Mouse (Mus musculus) neural tube, embryonic 13.5 days (tissue): ENCODE data around the gene Eml3. TPM values are rescaled to one million over a fixed set of nuclear protein-coding genes. Genes with fewer than 3 reads are reported as not detected.

Experiments
- ATAC-seq: fragments of 200-750 bp; cut with Nextera tagmentation; 2 replicates; pipeline ENCODE4 v1.8.0; 2017; ENCODE audit warnings: low read depth, mild to moderate bottlenecking, moderate TSS enrichment, moderate library complexity
- H3K27ac ChIP-seq: fragments of 300-500 bp; sonication (generic); replicated peaks from 2 replicates; pipeline ENCODE4 v1.5.1; 2015; ENCODE audit warnings: moderate library complexity, mild to moderate bottlenecking, inconsistent platforms
- H3K27me3 ChIP-seq: fragments of 300-500 bp; sonication (generic); 2 replicates; pipeline ENCODE4 v1.6.1; 2015; ENCODE audit warnings: mild to moderate bottlenecking, inconsistent platforms
- H3K36me3 ChIP-seq: fragments of 300-500 bp; sonication (generic); 2 replicates; pipeline ENCODE4 v1.6.1; 2015; ENCODE audit warnings: mild to moderate bottlenecking, inconsistent platforms
- H3K4me1 ChIP-seq: fragments of 300-500 bp; sonication (generic); replicated peaks from 2 replicates; pipeline ENCODE4 v1.6.1; 2015; ENCODE audit warnings: inconsistent platforms
- H3K4me2 ChIP-seq: fragments of 300-500 bp; sonication (generic); 2 replicates; pipeline ENCODE4 v1.6.1; 2015; ENCODE audit warnings: inconsistent platforms, mild to moderate bottlenecking, moderate library complexity
- H3K4me3 ChIP-seq: fragments of 300-500 bp; sonication (generic); 2 replicates; pipeline ENCODE4 v1.5.1; 2015; ENCODE audit warnings: mild to moderate bottlenecking, inconsistent platforms
- H3K9ac ChIP-seq: fragments of 300-500 bp; sonication (generic); 2 replicates; pipeline ENCODE4 v1.6.1; 2015; ENCODE audit warnings: moderate library complexity, mild to moderate bottlenecking, inconsistent platforms
- H3K9me3 ChIP-seq: fragments of 300-500 bp; sonication (generic); 2 replicates; pipeline ENCODE4 v1.6.1; 2016; ENCODE audit warnings: inconsistent platforms
- WGBS: fragments of 180-500 bp; shearing (Covaris S2); methylation state at CpG from one replicate; pipeline ENCODE4 v1.1.7; 2015; 5-methylcytosine and 5-hydroxymethylcytosine counted together
- polyA plus RNA-seq: library from polyadenylated mRNA; unstranded; fragments of >200 nt; fragmentation: Nextera tagmentation; extraction: Ambion mirVana; gene quantifications from 2 replicates; pipeline ENCODE4 v1.2.1, GENCODE M21; 2015

The Eml3 gene
- polyA plus RNA-seq, 1 experiment from 2014 or later = 11.8 TPM

- Histone ChIP-seq H3K9me3 (no peaks in the 10 kb centered on the region), H3K27me3 (peaks cover 5% of the 10 kb centered on the region), H3K27ac (peak overlapping the region; percentile 72), H3K4me3 (no peak overlapping the region), H3K4me2 (no peak overlapping the region), H3K4me1 (peaks cover 56% of the 10 kb centered on the region), H3K36me3 (peaks cover 35% of the 10 kb centered on the region), H3K9ac (no peak overlapping the region)
- no peak for ATAC-seq
- 41% methylated on average over 5 of the region's 5 CpGs for WGBS
Measured at GRCm38 (mm10) chr19:8982303-8983149, 53.2 kb downstream of the Eml3 start.

DNA sequence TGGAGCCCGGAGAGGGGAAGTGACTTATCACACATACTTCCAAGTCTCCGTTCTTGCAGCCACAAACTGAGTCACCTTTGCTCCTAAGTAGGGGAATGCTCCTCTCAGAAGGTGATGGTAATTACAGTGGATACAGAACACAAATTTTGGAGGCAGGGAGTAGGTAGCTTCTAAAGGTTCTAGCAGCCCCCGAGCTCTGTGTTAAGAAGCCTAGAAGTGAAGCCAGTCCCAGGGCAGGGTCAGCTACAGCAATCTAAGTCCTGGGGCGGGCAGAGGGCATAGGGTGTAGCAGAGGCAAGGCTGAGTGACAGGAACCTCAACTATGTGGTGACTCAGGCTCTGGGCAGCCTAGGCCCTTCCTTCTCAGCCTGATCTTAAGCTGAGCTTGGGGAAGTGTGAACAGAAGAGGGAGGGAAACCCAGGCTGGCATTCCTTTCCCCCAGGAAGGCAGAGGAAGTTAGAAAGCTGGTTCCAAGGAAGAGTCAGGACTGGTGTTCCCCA, 53.8 kb downstream of the Eml3 start:
- peaks cover 29% of the 10 kb centered on the region for H3K36me3 ChIP-seq
- H3K4me2 ChIP-seq = no peak overlapping the region
- no peak for ATAC-seq
- H3K4me1 ChIP-seq = peaks cover 56% of the 10 kb centered on the region
- H3K27ac ChIP-seq = 0 out of 2 replicates have a peak overlapping the region, but pooled peaks have one; percentile 72
- WGBS = 60% methylated on average over 4 of the region's 4 CpGs
- no peak overlapping the region for H3K9ac ChIP-seq
- H3K27me3 ChIP-seq = peaks cover 12% of the 10 kb centered on the region
- H3K9me3 ChIP-seq = no peaks in the 10 kb centered on the region
- H3K4me3 ChIP-seq = no peak overlapping the region

DNA sequence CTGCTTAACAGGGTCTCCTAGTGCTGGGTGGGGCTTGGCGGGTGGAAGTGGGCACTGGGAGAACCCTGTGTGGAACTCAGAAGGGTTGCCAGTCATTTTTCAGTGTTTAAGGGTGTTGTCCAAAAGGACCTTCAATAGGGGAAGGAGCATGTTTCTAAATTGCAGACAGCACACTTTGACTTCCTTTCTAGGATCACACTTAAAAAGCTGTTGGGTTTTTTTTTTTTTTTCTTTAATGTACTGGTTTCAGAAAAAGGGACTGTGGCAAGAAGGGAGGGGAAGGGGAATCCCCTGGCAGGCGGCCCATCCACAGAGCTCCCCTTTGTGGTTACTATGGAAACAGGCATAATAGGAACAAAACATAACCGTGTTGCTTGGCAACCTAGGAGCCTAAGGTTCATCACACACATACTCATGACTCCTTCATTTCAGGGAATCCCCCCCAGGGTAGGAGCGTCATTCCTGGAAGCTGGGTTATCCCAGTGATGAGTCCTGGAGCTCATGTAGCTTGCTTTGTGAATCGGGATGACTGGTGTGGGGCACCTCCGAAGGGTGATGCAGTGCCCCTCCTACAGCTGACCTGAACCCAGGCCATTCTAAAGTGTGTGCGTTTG, 55.0 kb downstream of the Eml3 start:
- 7% methylated on average over 7 of the region's 7 CpGs for WGBS

GRCm38 (mm10) chr19:8985891-8986290, 56.5 kb downstream of the Eml3 start:
- Histone ChIP-seq H3K9me3 (no peaks in the 10 kb centered on the region), H3K9ac (no peak overlapping the region), H3K4me1 (peaks cover 71% of the 10 kb centered on the region), H3K27me3 (peaks cover 39% of the 10 kb centered on the region), H3K4me2 (no peak overlapping the region), H3K36me3 (peaks cover 2% of the 10 kb centered on the region), H3K27ac (no peak overlapping the region), H3K4me3 (no peak overlapping the region)
- 70% methylated on average over 5 of the region's 5 CpGs for WGBS
- no peak for ATAC-seq

More for the DNA sequence above, 55.0 kb downstream of the Eml3 start:
- H3K9me3 ChIP-seq = no peaks in the 10 kb centered on the region
- H3K9ac ChIP-seq = peak overlapping the region; percentile 41; the same call in 1 of the 2 replicates
- H3K4me3 ChIP-seq = no peak overlapping the region
- peak; percentile 71 for ATAC-seq
- H3K27me3 ChIP-seq = peaks cover 24% of the 10 kb centered on the region
- peak overlapping the region; percentile 33 for H3K4me2 ChIP-seq
- H3K36me3 ChIP-seq = peaks cover 17% of the 10 kb centered on the region
- H3K27ac ChIP-seq = peak overlapping the region; percentile 67
- peaks cover 63% of the 10 kb centered on the region for H3K4me1 ChIP-seq

- H3K36me3 ChIP-seq = no peaks in the 10 kb centered on the region
- no peak overlapping the region for H3K9ac ChIP-seq
- H3K4me2 ChIP-seq = no peak overlapping the region
- no peak for ATAC-seq
- no peak overlapping the region for H3K4me3 ChIP-seq
- no peak overlapping the region for H3K27ac ChIP-seq
- 45% methylated on average over 2 of the region's 2 CpGs for WGBS
- no peaks in the 10 kb centered on the region for H3K9me3 ChIP-seq
- H3K4me1 ChIP-seq = peaks cover 64% of the 10 kb centered on the region
- H3K27me3 ChIP-seq = peaks cover 57% of the 10 kb centered on the region
Measured at GRCm38 (mm10) chr19:8987816-8988215, 58.5 kb downstream of the Eml3 start.

GRCm38 (mm10) chr19:8988346-8989065, 59.2 kb downstream of the Eml3 start:
- peaks cover 57% of the 10 kb centered on the region for H3K4me1 ChIP-seq
- H3K9ac ChIP-seq = peak overlapping the region; percentile 73
- no peaks in the 10 kb centered on the region for H3K36me3 ChIP-seq
- H3K4me2 ChIP-seq = peak overlapping the region; percentile 68
- no peak overlapping the region for H3K27ac ChIP-seq
- H3K27me3 ChIP-seq = peaks cover 57% of the 10 kb centered on the region
- 12% methylated on average over 15 of the region's 15 CpGs for WGBS
- peak overlapping the region; percentile 46 for H3K4me3 ChIP-seq
- no peak for ATAC-seq
- no peaks in the 10 kb centered on the region for H3K9me3 ChIP-seq

DNA sequence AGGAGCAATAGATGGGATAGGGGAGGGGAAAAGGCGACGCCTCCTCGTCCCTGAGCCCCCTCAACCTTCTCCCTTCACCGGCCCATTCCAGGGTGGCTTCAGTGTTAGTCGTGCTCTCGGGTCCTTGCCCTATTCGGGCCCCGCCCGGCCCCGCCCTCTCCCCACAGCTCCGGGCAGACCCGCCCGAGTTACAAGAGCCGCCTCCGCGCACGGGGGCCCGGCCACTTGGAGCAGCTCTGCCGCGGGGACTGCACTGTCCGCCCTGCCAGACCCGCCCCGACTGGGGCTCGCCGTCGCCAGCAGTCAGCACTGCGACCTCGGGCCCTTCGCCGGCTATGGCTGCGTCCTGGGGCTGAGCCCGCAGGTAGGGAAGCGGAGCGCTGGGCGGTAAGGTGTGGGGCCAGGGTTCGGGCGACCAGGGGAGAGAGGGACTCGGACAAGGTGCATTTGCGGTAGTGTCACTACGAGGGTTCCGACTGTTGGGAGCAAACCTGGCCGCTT, 59.8 kb downstream of the Eml3 start, which contains the start of gene Ahnak:
TSS of gene Ahnak (plus strand) at position 219 of the 501 bp plus-strand sequence.
- under 1% methylated on average over 42 of the region's 42 CpGs for WGBS
- Histone ChIP-seq H3K36me3 (no peaks in the 10 kb centered on the region), H3K4me3 (peak within 1 kb of the TSS; percentile 46), H3K27me3 (peaks cover 57% of the 10 kb centered on the region), H3K9ac (peak within 1 kb of the TSS; percentile 73), H3K4me1 (peaks cover 51% of the 10 kb centered on the region), H3K9me3 (no peaks in the 10 kb centered on the region), H3K27ac (peak within 1 kb of the TSS; percentile 20), H3K4me2 (peak within 1 kb of the TSS; percentile 68)
- ATAC-seq = no peak; the same call in 1 of the 2 replicates

DNA sequence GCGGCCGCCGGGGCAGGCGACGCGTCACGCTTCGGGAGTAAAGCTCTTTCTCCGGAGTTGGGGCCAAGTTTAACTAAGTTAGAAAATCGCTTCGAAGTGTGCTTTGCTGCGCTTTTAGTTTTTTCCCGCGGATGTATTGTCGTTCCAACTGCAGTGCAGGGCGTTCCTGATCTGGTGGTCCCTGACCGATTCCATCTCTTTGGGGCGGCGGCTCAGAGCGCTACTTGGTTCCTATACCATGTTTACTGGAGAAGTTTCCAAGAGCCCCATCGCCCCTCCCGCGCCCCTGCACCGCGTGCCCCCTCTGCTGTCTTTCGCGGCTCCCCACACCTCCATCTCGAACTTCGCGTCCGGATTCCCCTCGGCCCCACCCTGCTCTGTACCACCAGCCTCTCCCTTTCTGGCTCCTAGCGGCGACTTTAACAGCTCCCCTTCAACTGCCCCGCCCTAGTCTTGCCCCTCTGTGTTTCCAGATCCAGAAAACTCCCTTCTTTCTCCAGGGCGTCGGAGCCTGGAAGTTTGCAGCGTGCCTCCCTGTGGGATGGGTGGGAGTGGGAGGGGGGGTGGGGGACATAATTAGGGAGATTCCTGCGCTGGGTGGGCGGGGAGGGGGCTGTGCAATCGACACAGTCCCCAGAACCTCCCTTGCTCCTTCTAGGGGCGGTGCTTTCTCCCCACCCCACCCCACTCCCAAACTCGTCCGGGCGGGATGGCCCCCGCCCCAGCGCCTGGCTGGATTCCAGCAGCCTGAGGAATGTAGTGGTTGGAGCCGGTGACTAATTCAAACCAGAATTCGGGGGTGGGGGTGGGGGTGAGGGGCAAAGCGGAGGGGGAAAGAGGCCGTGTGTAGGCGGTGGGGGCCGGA, 60.4 kb downstream of the Eml3 start:
- Histone ChIP-seq H3K4me1 (peaks cover 44% of the 10 kb centered on the region), H3K9ac (peak overlapping the region; percentile 73), H3K9me3 (no peaks in the 10 kb centered on the region), H3K27ac (peak overlapping the region; percentile 20), H3K4me2 (peak overlapping the region; percentile 68), H3K27me3 (peaks cover 57% of the 10 kb centered on the region), H3K36me3 (no peaks in the 10 kb centered on the region), H3K4me3 (peak overlapping the region; percentile 46)
- ATAC-seq = peak; percentile 68
- under 1% methylated on average over 53 of the region's 53 CpGs for WGBS

DNA sequence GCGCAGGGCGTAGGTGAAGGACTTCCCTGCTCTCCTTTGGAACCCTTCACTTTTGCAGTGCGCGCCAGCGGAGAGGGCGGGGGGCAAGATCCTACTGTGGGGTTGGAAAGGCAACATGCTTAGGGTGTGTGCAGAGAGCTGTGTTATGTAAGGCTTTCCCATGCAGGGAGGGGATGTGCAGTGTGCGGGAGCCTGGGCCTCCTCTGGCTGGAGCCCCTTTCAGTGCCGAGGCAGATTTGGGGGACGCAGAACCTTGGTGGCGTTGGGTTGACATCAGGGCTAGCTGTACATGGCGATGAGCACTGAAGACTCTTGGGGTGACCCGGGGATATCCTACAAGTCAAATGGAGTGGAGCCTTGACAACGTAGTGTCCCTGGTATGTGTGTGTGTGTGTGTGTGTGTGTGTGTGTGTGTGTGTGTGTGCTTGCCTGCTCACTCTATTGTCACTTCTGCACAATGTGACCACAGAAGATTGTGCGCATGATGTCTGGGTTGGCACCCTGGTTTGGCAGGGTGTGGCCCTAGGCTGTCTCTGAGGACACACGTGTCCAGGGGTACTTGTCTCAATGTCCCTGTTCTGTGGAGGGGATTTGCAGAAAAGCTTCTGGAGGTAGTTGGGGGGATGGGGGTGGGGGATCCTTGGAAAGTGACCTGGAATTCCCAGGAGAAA, 61.2 kb downstream of the Eml3 start:
- peak; percentile 66 for ATAC-seq
- peak overlapping the region; percentile 73 for H3K9ac ChIP-seq
- H3K4me1 ChIP-seq = peaks cover 37% of the 10 kb centered on the region
- no peaks in the 10 kb centered on the region for H3K9me3 ChIP-seq
- 17% methylated on average over 15 of the region's 15 CpGs for WGBS
- H3K4me3 ChIP-seq = peak overlapping the region; percentile 46
- peaks cover 57% of the 10 kb centered on the region for H3K27me3 ChIP-seq
- H3K36me3 ChIP-seq = no peaks in the 10 kb centered on the region
- H3K27ac ChIP-seq = peak overlapping the region; percentile 20; the same call in 1 of the 2 replicates
- H3K4me2 ChIP-seq = peak overlapping the region; percentile 68
